Mouse (Mus musculus) embryonic fibroblast, embryonic 13.5 days (primary cell): ENCODE measurements around the gene Trnp1.

ENCODE experiments used
- CTCF ChIP-seq: IDR thresholded peaks from 2 replicates; pipeline ENCODE4 v1.5.1; 2011; ENCODE audit warnings: mild to moderate bottlenecking, control low read depth, low read length, moderate library complexity, borderline replicate concordance; ENCODE audit not compliant: insufficient read depth
- POLR2A ChIP-seq: IDR thresholded peaks from 2 replicates; pipeline ENCODE4 v1.6.1; 2011; ENCODE audit warnings: low read depth, mild to moderate bottlenecking, control low read depth, low read length, moderate library complexity

DNA sequence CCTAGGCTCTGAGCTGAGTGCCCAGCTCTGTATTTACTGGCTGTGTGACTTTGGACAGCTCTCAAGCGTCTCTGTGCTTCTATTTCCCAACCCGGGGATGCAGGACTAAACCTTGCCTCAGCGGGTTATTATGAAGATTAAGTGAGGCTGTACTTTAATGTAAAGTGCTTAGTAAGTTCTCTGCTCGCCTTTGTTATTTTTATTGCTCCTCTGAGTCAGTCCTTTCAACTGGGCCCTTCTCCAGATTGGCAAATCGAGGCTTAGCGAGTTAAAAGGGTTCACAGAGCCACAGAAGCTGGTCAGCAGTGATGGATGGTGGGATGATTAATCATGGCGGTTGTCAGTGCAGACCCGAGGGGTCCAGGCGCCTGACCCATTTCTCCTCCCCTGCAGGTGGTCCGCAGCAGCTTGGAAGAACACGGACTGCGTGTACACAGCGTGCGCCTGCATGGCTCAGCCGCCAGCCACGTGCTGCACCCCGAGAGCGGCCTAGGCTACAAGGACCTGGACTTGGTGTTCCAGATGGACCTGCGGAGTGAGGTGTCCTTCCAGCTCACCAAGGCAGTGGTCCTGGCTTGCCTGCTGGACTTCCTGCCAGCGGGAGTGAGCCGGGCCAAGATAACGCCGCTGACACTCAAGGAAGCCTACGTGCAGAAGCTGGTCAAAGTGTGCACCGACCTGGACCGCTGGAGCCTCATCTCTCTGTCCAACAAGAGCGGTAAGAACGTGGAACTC is 12.5 kb downstream of the Trnp1 start:
- TF ChIP-seq CTCF (no peak), POLR2A (no peak)
